Mouse (Mus musculus) neural tube, embryonic 10.5 days (tissue): ENCODE measurements around the gene Col3a1.

ENCODE experiments used
- DNase-seq: peaks from one replicate; pipeline ENCODE4 v3.0.0-alpha.2; 2017; ENCODE audit warnings: low spot score; ENCODE audit errors: extremely low spot score

Gene Col3a1

DNA sequence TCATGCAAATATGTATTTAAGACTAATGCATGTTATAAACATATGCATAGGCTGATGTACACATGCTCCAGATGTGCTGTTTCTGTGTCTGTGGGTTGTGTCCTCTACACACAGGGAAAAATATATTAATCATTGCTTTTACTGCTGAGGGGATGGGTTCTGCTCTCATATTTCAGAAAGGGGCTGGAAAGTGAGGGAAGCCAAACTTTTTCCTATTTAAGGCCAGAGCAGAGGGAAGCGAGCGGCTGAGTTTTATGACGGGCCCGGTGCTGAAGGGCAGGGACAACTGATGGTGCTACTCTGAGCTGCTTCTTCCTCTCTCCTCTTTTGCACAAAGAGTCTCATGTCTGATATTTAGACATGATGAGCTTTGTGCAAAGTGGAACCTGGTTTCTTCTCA, at the start of gene Col3a1:
Gene Col3a1, plus strand, starts transcription at position 151 of the 400 bp plus-strand sequence.
- peak; percentile 48 for DNase-seq

GRCm38 (mm10) chr1:45269421-45269820, 41.9 kb upstream of the Col3a1 start:
- DNase-seq: no peak

- no peak for DNase-seq
Observed at GRCm38 (mm10) chr1:45276006-45276539, 35.3 kb upstream of the Col3a1 start.

- peak; percentile 21 for DNase-seq
Observed at GRCm38 (mm10) chr1:45287954-45288353, 23.4 kb upstream of the Col3a1 start.

GRCm38 (mm10) chr1:45290037-45290436, 21.3 kb upstream of the Col3a1 start:
- DNase-seq: no peak

DNA sequence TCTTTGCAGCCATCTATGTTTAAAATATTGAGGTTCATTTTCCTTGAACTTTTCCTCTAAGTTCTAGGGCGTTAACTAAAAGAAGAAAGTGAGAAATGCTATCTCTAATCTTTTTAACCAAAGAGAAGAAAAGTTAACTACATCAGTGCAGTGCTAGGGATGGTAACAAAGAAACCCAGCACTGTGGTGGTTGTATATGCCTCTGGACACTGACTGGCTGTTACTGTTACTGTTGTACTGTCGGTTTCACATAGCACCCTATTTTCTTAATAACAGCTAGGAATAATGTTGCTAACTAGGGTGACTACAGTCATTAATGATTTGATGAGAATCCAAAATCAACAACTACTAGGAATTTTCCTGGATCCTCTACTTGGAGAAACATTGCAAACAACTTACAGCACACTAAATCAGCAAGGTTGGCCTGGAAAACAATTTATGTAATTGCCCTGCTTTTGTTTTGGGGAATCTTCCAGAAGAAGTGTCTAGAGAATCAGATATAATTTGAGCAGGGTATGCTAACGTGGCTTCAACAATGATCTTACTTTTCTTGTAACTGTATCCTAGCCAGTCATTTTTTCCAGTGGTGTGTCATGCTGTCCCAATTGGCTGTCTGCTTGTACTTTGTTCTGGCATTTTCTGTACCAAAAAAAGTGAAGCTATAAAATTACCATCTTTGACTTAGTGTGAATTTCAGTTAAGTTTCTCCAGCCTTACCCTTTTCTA, 11.8 kb upstream of the Col3a1 start:
- DNase-seq: no peak

- DNase-seq: no peak
Observed at GRCm38 (mm10) chr1:45304273-45304672, 7.1 kb upstream of the Col3a1 start.

GRCm38 (mm10) chr1:45309015-45309414, 2.3 kb upstream of the Col3a1 start:
- no peak for DNase-seq

- DNase-seq: no peak
Observed at GRCm38 (mm10) chr1:45311962-45312361, 624 bp downstream of the Col3a1 start.

DNA sequence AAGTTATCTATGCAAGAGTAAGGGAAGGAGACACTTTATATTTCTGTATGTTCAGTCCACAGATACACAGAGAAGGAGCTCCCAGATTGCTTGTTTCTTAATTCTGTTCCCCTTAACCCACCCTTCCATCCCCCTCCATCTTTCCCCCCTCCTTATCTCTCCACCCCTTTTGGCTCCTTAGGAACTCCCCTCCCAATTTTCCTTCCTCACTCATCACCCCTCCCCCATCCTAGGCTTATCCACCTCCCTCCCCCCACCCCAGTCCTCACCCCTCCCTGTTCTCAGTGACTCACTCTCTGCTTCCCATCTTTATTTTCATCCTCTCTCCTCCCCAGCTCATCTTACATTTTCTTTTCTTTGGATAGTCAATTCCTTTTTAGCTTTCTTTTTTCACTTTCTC, 1.5 kb downstream of the Col3a1 start:
- DNase-seq: peak; percentile 38

DNA sequence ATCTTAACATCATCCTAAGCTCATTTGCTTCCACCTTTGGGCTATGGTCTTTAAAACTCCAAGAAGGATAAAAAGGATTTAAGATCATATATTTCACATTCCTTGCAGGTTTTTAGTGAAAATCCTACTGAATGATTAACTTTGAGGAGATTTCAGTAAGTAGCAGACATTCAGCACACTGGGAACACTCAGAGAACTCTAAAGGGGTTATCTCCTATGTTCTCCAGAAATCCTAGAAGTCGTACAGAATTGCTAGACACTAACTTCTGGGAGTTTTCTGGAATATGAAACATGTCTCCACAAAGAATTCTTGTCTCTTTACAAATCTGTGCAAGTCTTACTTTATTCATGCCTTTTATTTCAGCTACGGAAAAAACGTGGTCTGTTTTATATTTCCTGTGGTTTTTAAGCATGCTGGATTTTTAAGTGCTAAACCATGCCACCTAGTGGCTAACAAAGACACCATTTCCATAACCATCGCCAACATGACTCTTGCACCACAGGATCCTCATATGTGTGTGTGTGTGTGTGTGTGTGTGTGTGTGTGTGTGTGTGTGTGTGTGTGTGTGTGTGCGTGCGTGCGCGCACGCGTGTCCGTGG, 2.5 kb downstream of the Col3a1 start:
- no peak for DNase-seq

- DNase-seq: peak; percentile 17
Observed at GRCm38 (mm10) chr1:45315767-45316528, 4.6 kb downstream of the Col3a1 start.

DNA sequence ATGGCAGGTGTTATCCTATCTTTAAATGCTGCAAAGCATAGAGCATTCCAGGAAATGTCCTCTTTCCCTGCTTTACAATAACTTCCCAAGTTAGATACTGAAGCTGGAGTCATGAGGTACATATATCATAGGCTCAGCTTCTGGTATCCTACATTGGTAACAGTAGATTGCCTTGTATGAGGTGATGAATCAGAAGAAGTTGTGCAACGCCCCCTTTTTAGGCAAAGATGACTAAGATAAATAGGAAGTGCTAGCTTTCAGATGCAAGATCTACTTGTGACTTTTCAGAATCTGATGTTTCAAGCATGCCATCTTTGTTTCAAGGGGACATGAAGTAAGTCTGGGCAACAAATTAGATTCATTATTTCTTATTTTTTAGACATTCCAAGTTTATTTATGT, 6.9 kb downstream of the Col3a1 start:
- no peak for DNase-seq

DNA sequence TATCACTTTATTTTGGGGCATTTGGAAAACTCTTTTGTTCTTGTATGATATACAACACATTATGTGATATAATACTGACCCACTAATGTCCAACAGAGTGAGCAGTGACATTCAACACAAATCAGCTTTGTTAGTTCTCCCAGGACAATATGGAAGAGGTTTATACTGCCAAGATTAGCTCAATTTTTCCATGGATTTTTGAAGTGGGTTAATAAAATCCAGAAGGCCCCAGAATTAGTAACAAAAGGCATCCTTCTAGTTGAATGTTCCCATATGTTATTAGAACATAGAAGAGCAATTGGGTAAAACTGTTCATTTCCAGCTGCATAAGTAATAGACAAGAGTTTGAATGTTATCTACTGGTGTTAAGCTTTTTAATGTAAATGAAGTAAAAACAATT, 9.5 kb downstream of the Col3a1 start:
- DNase-seq: no peak

GRCm38 (mm10) chr1:45329149-45329548, 17.8 kb downstream of the Col3a1 start:
- DNase-seq: no peak

DNA sequence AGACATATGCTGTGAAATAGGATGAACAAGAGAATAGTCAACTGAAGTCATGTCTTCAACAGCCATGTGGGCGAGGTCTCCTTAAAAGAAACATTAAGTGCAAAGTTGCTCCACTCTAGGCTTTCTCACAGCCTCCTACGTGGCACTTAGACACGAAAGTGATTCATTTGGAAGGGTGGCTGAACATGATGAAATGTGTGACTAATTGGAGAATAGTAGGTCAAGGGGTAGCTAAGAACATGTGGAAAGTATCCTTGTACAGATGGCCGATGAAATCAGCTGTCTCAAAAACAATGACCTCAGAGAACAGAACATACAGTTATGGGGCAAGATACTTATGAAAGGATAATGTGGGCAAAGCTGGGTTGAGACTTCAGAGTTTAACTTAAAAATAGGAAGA, 44.6 kb downstream of the Col3a1 start:
- DNase-seq: no peak

- no peak for DNase-seq
Observed at GRCm38 (mm10) chr1:45358020-45358419, 46.7 kb downstream of the Col3a1 start.

DNA sequence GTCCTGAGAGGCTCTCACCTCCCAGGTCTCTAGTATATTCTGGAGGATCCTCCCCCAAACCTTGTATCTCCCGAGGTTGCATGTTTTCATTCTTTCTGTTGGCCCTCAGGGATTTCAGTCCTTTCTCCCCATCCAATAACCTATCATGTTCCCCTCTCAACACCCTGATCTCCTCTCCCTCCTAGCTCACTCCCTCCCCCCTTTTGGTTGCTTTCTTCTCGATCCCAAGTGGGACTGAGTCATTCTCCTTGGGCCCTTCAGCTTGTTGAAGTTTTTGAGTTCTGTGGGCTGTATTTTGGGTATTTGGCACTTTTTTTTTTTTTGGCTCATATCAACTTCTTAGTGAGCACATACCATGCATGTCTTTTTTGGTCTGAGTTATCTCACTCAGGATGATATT, 47.8 kb downstream of the Col3a1 start:
- no peak for DNase-seq

GRCm38 (mm10) chr1:45359673-45360072, 48.3 kb downstream of the Col3a1 start:
- DNase-seq: no peak

DNA sequence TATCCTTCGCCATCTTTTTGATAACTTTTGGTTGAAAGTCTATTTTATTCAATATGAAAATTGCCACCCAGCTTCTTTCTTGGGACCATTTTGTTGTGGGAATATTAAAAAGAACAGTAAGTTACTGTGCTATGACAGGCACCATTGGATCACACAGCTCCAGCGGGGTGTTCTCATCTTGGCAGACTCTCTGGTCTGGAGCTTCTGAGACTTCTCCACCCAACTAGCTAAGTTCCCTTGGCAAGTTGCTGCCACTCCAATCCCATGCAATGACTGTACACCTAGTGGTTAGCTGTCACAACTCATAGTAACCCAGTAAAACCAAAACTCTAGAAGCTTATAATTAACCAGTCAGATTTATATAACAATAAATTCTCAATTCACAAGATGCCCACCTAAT, 51.9 kb downstream of the Col3a1 start:
- DNase-seq: no peak

DNA sequence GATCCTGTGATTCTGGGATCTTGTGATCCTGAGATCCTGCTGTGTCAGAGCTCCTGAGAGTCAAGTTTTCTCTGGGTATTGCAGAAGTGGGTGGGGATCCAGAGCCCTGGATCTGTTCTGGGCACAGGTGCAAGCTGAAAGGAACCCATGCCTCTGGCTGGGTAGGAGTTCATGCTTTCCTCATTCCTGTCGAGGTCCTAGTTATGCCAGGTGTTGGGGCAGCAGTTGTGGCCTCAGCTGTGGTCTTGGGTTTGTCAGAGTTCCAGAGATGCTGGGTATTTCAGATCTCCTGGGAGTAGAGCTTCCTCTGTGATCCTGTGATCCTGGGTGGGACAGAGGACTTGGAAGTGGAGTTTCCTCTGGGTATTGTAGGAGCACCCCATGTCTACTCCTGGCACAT, 54.1 kb downstream of the Col3a1 start:
- DNase-seq: no peak

- no peak for DNase-seq
Observed at GRCm38 (mm10) chr1:45379992-45380690, 68.8 kb downstream of the Col3a1 start.
